Mouse (Mus musculus) left cerebral cortex, postnatal 36 days (tissue): Measurements from ENCODE around the gene Bbox1. TPM values are rescaled to one million over a fixed set of nuclear protein-coding genes. Genes with fewer than 3 reads are reported as not detected.

Experiments used
- DNase-seq, 2 experiments: peaks; one replicate each; pipeline ENCODE4 v3.0.0; 2021 to 2022; ENCODE audit warnings: low spot score in 2 of 2, mixed read lengths in 1 of 2
- intact Hi-C: fragments of 180-260 bp; cut with DNase I; formaldehyde crosslinking; loops from one replicate; pipeline ENCODE4 v1.15.1; 2025
- total RNA-seq, 2 experiments: library from RNA; stranded (reverse); gene quantifications; 2 replicates each; pipeline ENCODE4 v1.2.3; 2021

Bbox1 gene
- total RNA-seq, 2 experiments from 2014 or later = 0.32 to 0.69 TPM

DNA sequence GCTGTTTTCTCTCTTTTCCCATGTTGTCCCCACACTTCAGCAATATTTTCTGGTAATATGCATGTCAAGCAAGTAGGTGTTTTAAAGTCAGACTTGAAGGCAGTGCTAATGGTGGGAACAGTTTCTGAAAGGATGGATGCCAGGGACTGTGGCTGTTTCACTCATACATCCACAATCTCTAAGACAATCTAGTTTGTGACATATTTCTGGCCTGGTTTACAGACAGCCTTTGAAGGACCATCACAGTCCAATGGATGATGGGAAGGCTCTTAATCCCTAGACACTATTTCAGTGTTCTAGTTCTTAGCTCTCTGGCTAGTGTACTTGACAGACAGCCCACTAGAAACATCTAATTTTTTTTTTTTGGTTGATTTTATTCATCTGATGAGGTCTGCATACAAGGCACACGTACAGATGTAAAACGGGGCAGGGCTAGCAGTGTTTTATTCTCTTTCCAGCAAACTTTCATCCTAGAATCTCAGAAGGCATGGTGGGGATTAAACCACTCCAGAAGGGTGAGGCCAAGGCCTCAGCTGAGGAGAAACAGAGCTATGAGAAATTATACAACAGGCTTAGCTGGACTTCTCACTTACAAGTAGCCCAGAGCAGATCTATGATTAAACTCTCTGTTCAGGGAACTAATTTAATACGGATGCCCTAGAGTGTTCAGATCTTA lies 28.4 kb downstream of the Bbox1 start:
- no peak for DNase-seq
- intact Hi-C loops = no loop called here

DNA sequence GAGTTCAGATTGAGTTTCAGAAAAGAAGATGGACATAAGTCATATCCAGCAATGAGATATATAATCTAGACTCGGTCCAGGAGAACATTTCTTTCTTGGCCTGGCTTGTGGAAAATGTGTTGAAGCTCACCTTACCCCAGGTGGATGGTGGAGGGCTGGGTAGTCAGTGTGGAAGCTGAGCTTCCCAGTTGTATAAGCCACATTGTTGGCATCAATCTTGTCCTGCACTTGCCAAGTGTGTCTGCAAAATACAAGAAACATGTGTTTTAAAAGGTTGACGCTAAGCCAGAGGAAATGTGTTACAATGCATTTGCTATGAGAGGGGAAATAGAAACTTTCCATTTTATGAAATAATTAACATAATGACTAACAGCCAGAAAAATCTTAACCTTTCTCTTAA lies 38.9 kb downstream of the Bbox1 start:
- DNase-seq = peak in 1 of 2 experiments; percentile 3
- intact Hi-C loops = no loop called here

DNA sequence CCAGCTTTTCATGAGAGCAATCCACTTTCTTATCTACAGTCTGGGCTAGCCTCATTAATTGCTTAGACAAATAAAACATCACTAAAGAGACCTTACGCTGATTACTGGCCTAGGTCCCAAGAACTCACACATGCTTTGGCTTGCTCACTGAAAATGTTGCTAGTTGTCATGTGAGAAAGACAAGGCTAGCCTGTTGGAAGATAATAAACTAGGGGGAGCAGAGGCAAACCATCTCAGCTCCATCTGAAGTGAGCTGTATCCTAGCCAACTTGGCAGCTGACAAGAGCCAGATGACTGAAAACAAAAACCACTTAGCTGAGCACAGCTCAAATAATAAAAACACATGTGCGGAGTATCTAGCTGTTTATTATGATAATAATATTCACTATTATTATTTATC lies 40.2 kb downstream of the Bbox1 start:
- no peak for DNase-seq
- intact Hi-C loops = no loop called here

DNA sequence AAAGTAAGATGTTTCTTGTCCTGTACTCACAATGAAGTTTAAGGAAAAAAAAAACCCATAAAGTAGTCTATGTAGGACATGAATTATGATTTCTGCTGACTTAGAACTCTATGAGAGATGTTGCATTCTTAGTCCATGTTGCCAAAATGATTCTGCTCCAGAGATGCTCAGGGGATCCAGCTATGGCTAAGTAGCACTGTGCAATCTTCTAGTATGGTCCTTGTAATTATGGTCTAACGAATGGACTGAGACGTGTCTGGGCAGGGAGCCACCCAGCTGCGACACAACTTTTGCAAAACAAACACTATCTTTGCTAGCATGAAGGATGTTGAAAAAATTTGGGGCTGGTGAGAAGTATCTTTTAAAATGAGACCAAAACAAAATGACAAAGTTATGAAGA lies 45.1 kb downstream of the Bbox1 start:
- intact Hi-C loops = no loop called here

DNA sequence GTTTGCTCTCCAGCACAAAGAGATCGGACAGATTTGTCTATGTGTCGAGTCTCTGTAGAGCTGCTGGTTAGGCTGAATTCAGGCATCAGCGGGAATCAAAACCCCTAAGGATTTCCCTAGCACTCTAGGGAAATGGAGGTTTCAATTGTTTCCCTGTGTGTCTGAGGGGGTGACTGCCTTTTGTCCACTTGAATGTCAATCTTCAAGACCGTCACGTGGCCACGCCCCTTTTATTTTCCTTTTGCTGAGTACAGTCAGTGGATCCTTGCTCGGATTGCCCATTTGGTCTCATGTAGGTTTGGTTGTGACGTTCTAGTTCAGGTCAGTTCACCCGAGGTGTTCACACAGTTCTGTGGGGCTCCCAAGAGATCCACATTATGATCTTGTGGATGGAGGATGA lies 82.1 kb downstream of the Bbox1 start:
- intact Hi-C loops = no loop called here

More for the DNA sequence above, 45.1 kb downstream of the Bbox1 start:
- DNase-seq = no peak

DNA sequence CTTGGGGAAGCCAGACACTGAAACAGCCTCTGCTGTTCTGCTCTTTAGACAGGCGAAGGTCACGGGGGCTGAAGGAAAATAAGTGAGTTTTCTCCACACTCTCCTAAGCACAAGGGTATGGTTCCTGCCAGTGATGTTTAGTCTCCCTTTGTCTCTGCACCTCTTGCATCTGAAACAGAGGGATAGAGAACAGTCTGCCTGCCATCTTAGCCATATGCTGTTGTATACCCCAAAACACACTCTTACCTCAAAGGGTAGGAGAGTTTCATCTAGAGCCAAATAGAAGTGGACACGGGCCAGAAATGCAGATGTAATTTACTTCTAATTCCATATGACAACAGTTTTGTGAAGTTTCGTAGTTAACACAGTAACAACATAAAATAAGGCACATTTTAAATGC lies 83.6 kb downstream of the Bbox1 start:
- DNase-seq = no peak
- intact Hi-C loops = no loop called here

More for the DNA sequence above, 82.1 kb downstream of the Bbox1 start:
- DNase-seq = no peak

DNA sequence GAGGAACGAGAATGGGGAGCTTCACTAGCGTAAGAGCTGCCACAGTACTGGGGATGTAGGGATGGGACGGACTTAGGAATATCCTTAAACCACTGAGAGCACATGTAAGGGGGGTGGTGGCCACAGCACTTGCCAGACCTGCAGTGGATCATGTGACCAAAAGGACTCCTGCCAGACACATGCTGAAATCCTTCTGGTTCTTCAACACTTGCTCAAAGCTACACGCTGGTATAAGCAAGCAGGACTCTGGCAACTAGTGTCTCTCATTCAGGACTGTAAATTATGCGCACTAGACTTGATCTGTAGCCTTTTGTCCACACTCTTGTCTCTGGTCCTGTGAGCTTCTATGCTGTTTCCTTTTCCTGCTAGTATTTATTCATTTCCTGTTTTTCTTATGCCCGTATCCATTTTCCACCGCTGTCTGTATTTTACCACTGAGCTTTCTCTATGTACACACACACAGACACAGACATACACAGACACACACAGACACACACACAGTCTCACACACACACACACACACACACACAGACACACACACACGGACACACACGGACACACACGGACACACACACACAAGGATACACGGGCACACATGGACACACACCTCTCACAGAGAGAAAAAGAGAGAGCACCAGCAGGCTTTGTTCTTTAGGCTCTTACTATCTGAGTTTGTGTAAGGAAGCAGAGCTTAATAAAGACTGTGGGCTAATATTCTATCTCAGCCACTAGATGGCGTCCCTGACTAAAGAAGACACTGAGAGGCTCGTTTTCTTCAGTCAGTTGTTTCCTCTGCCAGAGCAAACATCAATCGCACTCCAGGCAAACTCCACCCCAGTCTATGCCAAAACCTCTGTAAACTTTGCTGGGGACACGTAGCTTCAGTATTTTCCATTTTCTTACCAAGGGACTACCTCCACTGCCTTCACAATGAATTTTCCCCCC lies 84.9 kb downstream of the Bbox1 start:
- intact Hi-C loops = loop anchor here (1.0 to 10.0 kb wide), 4 partner anchors 135 to 828 kb away; partner anchors contain the start of gene Fibin
- DNase-seq = peak; percentile 19 to 35

DNA sequence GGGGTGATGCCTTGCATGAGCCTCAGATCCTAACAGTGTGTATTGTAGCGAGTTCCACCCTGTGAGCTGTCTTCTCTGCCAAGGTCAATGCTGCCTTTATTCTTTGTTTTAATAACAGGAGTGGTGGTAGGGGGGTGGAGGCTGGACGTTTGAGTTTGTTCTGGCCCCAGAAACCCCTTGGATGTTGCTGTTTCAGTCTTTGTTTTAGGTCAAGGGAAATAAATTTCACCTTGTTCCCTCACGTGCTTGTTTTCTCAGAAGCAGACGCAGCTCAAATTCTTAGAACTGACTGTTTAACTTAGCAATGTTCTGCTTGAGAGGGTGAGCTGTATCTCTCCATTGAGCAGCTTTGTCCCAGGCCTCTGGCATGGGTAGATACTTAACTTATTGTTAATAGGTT lies 87.9 kb downstream of the Bbox1 start:
- DNase-seq = no peak
- intact Hi-C loops = loop anchor here (5.0 to 10.0 kb wide), 3 partner anchors 138 to 831 kb away; partner anchors contain the start of gene Fibin

DNA sequence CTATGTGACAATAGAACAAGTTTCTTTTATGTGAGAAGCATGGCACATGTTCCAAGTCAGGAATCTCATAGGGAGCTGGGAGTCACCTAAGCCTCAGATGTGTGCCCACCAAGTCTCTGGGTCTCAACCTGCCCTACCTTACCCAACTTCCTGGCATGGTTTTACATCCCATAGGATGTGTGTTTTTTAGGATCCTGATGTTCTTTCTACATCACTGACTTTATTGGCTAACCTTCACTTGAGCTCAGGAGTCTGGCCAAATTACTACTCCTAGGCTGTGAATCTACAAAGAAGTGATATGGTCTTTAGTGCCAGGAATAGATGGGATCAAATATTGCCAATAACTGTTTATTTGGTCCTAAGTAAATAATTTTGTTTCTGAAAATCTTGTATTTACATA lies 88.4 kb downstream of the Bbox1 start:
- DNase-seq = no peak
- intact Hi-C loops = loop anchor here (5.0 to 10.0 kb wide), 3 partner anchors 139 to 831 kb away; partner anchors contain the start of gene Fibin

DNA sequence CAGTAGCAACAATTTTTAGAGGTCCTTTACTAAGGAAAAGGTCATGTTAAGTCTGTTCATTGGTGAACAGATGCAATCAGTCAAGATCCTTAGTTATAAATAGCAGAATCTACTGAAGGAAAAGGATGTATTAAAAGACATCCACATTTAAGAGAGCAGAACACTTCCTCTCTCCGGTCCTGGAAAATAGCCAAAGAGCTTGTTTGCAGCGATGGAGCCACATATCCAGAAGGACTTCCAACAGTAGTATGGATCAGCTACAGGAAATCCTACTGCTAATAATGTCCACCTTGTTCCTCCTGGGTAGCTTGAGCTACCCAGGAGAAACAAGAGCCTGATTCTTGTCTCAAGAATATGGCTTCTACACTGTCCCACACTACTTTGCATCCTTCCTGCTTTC lies 91.6 kb downstream of the Bbox1 start:
- no peak for DNase-seq
- intact Hi-C loops = loop anchor here (10.0 kb wide), 1 partner anchor 142 kb away; the partner anchor contains the start of gene Fibin

DNA sequence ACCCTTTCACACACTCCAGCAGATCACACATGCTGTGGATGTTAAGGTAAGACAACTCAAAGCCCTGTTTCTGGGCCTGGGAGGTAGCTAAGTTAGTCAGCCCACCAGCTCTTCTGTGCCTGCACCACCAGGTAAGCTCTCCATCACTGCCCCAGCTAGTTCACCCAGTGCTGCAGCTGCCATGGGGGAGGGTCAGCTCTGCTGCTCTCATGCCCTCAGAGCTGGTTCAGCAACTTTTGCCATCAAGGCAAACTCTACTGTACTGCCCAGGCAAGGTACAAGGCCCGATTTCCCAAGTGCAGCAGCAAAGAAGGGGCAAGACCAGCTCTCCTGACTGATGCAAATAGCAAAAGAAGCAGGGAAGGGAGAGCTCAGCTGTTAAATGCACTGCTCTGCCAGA lies 93.9 kb downstream of the Bbox1 start:
- DNase-seq = no peak
- intact Hi-C loops = loop anchor here (10.0 kb wide), 1 partner anchor 144 kb away; the partner anchor contains the start of gene Fibin

DNA sequence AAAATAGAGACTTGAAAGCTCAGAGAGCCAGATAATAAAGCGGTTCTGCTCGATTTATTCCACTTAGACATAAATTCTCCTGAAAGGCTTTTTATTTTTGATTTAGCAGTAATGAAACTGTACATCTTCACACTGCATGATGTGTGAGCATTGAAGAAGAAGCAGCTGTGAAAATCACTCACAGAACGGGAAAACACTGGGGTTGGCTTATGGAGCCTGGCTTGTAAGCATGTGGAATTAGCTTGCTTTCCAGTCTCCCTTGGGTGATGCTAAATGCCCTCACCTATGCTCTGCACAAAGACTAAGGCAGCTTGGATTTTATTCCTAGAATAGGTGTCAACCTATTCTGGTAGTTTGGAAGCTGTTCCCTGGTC lies 98.7 kb downstream of the Bbox1 start:
- intact Hi-C loops = no loop called here
- DNase-seq = no peak

DNA sequence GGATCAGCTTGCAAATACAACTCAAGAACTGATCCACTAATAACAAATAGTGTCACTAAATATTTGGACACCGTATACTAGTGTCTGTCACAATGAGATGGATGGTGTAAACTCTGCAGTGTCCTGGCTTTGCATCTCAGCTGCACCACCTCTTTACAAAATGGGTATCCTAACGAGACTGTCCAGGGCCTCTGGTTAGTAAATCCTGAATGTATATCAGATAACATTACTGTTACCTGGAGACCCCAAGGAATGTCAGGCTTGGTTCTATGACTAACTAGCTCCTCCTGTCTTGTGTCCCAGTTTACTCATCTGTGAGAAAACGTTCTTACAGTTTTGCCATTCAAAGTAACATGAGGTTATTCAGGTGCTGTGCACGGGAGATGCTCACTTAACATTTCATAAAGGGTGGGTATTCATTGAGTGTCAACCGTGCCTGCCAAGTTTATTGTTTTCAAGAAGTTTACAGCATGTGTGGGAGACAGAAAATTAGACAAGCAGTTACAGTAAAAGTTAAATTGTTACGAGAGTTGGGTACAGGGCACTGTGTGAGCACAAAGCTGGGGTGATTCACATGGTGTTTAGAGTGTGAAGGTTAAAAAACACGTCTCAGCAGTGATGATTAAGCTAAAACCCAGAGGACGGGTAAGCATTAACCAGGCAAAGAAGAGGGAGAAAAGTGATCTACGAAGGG lies 99.2 kb downstream of the Bbox1 start:
- intact Hi-C loops = no loop called here
- no peak for DNase-seq

DNA sequence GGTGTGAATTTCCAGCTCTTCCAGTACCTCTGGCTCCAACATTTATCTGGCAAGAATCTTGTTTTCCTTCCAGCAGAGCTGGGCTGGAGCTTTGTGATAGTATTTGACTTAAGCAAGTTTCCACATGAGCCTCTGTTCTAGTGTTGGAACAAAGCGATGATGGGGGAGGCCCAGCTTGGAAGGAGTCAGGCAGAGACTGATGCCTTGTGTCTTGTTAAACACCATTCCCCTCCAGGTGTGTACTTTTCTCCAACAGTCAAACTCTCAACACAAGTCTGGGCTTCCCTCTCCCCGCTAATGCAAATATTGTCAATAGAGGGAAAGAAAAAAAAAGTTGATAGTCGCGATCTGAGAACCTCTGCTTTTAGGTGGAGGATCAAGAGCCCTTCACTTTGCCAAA lies 100.1 kb downstream of the Bbox1 start:
- intact Hi-C loops = no loop called here
- no peak for DNase-seq

Other genes with a start within 250 kb of the Bbox1 start
- gene Fibin, start 48.6 kb upstream of the Bbox1 start, total RNA-seq = 1 to 10 TPM; 3.1 to 4.2 TPM